Mouse (Mus musculus): ENCODE measurements around the gene Ifi214.
"Not testable (repeated sequence)": the region's sequence is repeated elsewhere in the genome, so short reads cannot be mapped to it uniquely, and the experiment has no call there.

Ifi214 gene

GRCm38 (mm10) chr1:173535791-173536190 lies at the start of gene Ifi214:
Gene Ifi214 (minus strand): TSS chr1:173535957.
- not testable (repeated sequence) for DNase-seq

DNA sequence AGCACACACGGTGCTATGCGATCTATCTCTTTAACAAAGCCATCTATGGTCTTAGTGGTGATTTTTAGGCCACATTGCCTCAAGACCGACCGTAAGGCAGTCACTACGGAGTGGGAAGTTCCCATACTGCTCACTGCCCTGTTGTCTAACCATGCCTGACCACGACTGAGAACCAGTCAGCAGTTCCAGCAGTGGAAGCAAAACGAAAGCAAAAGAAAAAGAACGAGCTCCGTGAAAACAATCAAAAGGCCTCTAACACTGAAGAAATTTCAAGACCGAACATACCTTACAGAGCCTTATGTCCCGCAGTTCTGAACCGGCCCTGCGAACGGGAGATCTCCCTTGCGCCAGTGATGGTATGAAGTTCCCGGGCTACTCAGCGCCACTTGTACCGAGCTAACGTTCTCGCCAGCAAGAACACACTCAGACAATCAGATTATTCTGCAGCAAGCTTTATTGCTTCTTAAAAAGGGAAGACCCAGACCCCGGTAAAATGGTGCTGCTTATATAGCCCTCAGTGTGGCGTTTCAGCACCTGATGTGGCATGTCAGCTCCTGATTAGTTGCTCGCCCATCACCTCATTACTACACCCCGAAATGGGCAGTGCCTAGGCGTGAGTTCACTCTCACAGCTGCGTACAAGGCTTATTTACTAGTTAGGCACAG lies 44.3 kb upstream of the Ifi214 start:
- no peak for DNase-seq

DNA sequence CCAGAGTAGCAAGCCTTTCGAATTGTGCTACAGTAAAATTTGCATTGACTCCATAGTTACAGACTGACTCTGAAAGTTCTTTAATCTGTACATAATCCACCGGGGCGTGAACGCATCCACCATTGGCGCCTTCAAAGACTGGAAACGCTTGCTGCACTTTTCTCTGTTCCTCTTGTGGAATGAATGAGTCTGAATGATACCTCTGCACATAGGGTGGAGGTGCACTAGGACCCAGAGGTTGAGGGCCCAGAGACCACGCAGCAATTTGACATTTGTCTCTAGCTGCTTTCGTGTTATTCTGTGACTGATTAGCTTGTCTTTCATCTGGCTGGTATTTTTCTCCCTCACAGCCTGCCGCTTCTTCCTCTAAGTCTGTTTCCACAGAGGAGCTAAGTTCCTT lies 43.3 kb upstream of the Ifi214 start:
- DNase-seq = no peak

DNA sequence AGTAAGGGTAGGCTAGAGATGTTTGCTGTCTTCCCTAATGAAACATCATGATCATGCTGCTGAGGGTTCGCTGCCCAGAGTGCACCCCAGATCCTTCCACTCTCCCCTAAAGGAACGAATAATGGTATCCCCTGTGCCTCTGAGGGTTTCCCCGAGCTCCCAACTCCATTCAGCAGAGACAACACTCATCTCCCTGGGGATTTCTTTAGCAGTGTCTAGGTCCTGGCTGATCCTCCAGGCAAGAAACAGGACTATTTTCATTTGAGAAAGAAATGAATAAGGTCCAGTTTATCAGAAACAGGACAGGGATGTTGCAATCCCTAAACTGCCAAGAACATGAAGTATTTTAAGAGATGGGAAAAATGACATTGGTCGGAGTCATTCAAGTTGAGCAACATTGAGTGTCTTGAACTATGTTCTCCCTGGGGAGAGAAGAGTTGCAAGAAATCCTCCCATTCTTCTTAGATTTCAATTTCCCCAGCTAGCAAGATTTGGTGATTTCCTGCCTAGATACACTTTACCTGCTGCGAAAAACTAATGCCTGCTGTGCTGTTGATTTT lies 14.8 kb upstream of the Ifi214 start:
- not testable (repeated sequence) for DNase-seq

- not testable (repeated sequence) for DNase-seq
Measured at GRCm38 (mm10) chr1:173548798-173549197, 13.0 kb upstream of the Ifi214 start.

GRCm38 (mm10) chr1:173521452-173521851 lies 14.3 kb downstream of the Ifi214 start:
- no peak for DNase-seq

GRCm38 (mm10) chr1:173510595-173510994 lies 25.2 kb downstream of the Ifi214 start:
- not testable (repeated sequence) for DNase-seq

GRCm38 (mm10) chr1:173491483-173491882 lies 44.3 kb downstream of the Ifi214 start:
- DNase-seq = not testable (repeated sequence)

DNA sequence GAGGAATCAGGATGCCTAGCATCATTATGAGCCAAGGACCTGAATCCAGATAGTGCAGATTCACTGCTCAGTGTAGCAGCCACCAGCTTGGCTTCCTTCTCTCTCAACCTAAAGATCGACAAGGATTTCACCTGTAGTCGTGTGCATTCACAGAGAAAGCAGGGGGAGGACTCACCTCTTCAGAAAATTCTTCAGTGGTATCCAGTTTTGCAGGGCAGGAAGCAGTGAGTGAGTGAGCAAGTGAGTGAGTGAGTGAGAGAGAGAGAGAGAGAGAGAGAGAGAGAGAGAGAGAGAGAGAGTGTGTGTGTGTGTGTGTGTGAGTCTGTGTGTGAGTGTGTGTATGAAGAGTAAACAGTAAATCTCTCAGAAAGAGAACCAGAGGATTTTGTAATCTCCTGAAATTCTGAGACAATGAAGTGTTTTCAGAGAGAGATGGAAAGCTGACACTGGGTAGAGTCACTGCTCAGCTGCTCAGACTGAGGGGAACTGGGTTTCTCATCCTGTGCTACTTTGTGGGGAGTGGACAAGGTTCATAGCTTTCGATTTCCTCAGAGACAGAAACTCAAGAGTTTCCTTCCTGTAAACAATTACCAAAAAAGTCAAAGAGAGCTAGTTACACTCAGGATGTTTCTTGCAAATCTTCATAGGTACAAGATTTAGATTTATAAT lies 44.8 kb downstream of the Ifi214 start, which contains the start of gene Ifi206:
Gene Ifi206, minus strand, starts transcription at position 230 of the 669 bp plus-strand sequence.
- DNase-seq = not testable (repeated sequence)

DNA sequence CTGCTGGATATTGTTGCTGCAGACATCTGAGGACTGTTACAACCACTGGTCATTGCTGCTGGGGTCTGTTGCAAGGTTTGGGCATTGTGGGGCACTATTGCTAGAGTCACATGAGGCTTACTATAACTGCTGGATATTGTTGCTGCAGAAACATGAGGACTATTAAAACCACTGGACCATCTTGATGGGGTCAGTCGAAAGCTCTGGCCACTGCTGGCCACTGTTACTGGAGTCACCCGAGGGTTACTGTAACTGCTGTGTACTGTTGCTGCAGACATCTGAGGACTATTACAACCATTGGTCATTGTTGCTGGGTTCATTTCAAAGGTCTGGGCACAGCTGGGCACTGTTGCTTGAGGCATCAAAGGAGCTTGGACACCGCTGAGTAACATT lies 54.6 kb downstream of the Ifi214 start:
- not testable (repeated sequence) for DNase-seq

GRCm38 (mm10) chr1:173480399-173481181 lies 55.2 kb downstream of the Ifi214 start:
- DNase-seq = not testable (repeated sequence)

Measured in right cerebral cortex, adult 18-20 months (tissue).